Mouse (Mus musculus) megakaryocyte, adult 5-6 weeks (primary cell): ENCODE measurements at regions not wholly inside any gene's neighbourhood (a gene's known extent, or its start where the extent isn't known, plus 50 kb on each side); places are given as distances from the start of the nearest gene placed in this dataset.

Experiments
- ATAC-seq: 2 replicates; pipeline ENCODE4 v1.8.0; 2016; ENCODE audit warnings: mild to moderate bottlenecking, inconsistent platforms; ENCODE audit not compliant: poor library complexity, severe bottlenecking

- ATAC-seq: peak; percentile 87
These were observed 107.3 kb upstream of the Slc4a7 start for GRCm38 (mm10) chr14:14594753-14595152.

DNA sequence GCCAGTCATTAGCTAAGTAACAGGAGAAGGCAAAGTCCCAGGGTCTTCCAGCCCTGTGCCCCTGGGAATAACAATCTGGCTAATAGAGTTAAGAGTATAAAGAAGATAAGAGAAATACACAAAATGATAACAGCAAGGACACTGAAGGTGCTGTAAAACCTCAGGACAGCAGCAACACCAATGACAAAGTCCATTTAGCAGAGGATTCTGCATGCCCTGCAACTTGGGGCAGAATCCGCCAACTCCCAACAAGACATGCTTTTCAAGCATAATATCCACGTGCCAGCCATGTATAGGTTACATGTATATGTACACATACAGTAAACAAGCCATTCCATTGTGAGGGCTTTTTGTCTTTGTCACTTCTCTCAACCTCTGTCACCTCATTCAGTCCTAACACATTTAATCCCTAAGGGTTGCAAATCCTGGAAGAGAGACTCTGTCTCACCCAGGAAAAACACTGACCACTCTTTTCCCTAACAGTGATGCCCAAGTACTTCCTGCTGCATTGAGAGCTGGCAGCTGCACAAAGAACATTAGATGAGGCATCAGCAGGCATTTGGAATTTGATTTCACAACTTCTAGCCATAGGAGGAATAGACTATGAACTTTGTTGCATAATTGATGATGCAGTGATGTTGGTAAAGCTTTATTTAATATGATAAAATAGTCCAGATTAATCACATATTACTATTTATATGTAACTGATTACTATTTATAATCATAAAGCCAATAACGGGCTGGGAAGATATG, 105.8 kb upstream of the Slc4a7 start:
- no peak for ATAC-seq

DNA sequence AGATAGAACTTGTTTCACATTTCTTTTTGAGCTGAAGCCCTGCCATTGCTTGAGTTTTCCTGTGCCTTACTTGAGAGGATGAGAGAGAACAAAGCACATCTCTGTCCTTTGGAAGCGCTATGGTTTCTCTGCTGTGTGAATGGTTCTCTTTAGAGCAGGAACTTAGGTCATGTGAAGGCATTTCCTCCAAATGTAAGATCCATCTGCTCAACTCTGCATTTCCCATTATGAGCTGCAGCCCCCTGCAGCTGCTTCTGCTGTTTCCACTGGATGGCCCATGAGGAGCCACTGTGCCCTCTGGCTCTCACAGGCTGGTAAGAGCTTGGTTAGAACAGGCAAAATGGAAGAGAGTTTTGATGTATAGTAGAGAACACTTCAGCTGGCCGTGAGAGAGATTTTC, 102.5 kb upstream of the Slc4a7 start:
- peak; percentile 40 for ATAC-seq

DNA sequence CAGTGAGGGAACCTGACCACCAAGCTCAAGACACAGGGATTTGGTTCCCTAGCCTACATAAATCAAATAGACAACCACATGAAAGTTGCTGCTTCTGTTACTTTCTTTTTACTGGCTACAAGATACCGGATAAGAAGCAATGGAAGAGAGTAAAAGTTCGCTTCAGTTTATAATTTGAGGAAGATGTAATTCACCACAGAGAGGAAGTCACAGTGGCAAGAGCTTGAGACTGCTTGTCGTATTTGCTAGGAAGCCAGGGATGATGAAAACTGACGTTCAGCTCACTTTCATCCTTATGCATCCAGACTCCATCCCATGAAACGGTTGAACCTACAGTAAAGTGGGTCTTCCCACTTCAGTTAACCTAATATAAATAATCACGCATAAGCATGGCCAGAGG, 102.1 kb upstream of the Slc4a7 start:
- ATAC-seq: peak; percentile 74

DNA sequence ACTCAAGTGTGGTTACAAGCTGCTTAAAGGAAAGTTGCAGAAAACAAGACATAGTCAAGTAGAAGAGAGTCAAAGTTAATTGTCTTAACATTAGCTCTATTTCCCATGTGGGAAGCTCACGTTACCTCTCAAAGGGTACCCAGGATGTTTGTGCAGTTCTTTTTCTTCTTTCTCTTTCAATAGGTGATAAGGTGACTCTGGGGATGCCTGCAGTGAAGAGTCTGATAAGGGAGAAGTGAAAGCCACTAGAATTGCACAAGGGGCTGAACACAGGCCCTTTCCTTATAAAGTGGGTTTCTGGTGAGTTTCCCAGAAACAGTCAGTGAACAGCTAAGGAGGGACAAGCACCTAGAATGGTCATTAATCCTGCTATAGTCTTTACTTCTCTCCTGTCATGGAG, 98.6 kb upstream of the Slc4a7 start:
- peak; percentile 54 for ATAC-seq

GRCm38 (mm10) chr14:14607074-14607473, 95.0 kb upstream of the Slc4a7 start:
- ATAC-seq: no peak

DNA sequence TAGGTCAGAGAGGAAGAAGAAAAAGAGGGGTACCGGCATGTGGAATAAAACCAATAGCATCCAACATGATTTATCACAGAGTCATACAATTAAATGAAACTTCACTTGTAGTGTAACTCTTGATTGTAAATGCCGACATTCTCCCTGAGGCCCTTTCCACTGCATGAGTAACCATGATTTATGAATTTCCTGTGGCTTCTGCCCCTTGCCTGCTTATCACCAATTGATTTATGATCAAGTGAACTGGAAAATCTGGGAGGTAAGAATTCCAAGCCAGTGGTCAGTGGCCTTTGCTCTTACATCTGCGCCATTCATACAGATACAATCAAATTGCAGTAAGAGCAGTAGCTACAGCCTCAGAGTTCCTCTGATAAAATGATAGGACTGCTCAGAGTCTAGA, 89.8 kb upstream of the Slc4a7 start:
- no peak for ATAC-seq

DNA sequence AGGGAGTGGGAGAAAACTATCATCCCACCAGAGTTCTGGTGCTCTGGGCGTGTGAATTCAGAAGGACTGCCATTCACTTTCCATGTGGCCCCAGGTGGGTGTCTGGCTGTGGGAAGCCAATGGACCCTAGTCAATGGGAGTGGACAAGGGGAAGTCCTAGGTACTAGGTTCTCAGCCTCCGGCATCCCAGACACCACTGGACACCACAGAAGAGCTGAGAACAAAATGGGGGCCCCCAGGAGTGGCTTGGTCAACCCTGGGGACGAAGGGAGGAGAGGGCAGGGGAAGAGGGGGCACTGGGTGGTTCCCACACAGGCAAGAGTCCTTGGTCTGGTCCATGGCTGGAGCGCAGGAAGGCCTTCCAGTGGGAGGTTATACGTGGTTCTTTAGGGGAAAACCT, 81.8 kb upstream of the Slc4a7 start:
- no peak for ATAC-seq

- ATAC-seq: no peak
These were observed 73.4 kb upstream of the Slc4a7 start for GRCm38 (mm10) chr14:14628673-14629072.

DNA sequence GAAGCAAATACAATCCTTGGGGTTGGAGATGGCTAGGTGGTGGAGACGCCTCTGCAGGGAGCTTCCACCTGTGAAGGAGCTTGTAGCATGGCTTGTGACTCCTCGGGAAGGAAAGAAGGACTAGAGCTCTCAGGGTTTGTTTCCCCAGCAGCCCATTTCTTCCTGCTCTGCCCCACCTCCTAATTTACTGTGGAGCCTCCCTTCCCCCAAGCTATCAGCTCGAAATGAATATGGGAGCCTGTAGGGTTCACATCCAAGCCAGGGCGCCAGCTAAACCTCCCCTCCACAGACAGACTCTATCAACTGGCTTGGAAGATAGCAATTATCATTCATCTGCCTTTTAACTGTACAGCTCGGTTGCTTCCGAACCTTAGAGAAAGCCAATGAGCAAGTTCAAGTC, 70.3 kb upstream of the Slc4a7 start:
- ATAC-seq: no peak

GRCm38 (mm10) chr14:14632471-14632870, 69.6 kb upstream of the Slc4a7 start:
- ATAC-seq: peak; percentile 49

DNA sequence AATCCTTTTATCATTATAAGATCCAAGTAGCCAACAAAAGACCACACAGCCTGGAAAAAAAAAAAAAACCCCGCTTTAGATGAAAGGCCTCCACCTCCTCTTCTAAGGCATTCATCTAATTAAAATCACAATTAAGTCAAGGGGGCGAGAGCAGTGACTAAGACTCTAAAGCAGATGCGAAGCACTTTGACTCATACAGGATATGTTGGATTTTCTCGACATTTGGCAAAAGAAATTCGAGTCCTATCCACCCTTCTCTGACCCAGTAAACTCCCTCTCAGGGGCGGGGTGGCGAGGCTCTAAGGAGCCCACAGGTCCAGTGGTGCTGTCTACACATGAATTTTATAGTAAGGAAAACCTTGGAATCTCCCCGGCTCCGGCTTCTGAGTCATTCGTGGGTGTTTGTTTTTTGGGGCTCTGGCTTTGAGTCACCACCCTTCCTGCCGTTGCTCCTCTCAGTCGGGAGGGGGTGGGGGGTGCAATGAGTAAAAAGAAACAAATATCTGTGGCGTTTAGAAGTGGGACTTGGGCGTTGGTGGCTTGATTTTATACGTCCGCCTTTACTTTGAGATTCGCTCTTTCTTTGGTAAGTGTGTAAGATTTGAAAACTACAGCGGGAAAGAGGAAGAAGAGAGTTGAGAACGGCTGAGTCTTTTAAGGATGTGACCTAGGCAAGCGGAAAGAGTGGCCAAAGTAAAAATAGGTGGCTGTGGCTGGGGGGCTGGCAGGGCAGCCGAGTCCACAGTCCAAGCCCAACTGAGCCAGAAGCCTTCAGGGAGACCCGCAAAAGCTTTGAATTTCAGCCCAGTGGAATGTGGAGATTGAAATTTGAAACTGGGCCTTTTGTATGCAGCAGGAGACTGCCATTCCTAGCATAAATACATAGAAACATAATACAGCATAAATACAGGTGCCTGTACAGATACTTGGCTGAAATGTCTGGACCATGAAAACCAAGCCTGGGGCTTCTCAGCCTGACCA, 68.8 kb upstream of the Slc4a7 start:
- ATAC-seq: peak; percentile 77

- ATAC-seq: no peak
These were observed 68.1 kb upstream of the Slc4a7 start for GRCm38 (mm10) chr14:14634021-14634420.

DNA sequence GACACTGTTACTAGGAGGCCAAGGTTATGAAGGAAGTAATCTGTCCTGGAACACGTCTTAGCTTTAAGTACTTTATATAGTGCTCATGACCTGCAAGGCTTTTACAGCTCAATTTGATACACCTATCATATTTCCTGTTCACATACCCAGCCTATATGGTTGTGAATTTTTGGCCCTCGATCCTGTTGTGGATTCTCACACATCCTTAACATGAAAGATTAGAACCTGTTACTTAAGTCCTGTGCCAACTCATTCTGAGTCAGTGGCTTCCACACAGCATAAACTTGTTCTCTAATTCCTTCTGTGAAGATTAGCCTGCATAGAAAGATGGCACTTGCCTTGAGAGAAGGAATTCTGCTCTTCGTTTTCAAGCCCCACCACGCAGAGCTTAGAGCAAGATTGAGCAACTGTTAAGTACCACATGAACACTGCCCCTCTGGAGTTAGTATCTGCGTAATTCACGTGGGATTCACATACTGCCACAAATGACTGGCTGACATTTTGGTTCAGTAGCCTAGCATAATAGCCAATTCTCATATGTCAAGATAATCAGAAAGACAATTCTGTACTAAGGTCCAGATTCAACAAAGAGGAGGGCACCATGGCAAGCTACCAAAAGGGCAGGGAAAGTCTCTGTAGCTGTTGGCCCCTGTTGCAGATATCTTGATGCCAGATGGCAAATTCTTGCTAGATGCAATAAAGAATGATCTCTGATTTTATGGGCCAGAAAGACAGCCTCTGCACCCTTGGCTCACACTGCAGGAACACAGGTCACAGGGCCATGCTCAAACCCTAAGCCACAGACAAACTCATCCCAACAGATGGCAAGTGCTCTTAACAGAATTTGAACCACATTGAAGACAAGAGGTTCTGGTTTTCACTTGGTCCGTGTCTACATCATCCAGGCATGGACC, 62.7 kb upstream of the Slc4a7 start:
- ATAC-seq: no peak

GRCm38 (mm10) chr14:14640023-14640441, 62.0 kb upstream of the Slc4a7 start:
- ATAC-seq: peak; percentile 89

DNA sequence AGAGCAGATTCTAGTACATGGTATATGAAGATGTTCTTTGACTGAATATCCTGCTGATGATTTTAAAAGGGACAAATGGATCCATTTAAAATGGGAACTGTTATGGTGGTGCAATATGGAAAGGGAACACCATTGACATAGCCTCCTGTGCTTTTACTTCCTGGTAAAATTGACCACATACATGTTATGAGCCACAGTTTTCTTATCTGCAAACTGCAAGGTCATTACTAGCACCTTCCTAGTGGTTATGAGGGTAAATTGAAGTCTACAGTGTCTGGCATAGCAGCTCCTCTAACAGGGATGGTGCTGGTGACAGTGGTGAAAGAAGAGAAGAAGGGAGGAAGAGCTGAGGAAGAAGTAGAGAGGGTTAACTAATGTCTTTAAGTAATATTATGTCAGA, 61.5 kb upstream of the Slc4a7 start:
- ATAC-seq: peak; percentile 83

- no peak for ATAC-seq
These were observed 58.5 kb upstream of the Slc4a7 start for GRCm38 (mm10) chr14:14643533-14643932.

DNA sequence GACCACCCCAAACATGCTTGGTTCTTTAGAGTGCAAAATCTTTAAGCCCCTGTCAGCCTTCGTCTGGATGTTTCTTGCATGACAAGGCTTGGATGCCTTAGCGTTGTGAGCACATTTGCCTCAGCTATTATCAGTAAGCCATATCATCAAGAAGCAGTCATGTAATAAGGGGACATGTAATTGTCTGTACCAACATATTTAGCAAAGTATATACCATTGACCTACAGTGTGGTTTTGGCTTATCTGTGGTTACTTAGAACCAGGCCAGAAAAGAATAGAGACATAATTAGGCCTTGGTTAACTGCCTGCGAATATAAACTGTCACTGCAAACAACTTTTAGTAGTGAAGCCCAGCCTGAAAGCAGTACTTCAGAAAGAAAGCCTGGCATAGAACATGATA, 57.0 kb upstream of the Slc4a7 start:
- ATAC-seq: no peak
